Mouse (Mus musculus) embryo, embryonic 11 days (tissue): Measurements from ENCODE around the gene Rnf149.
"Not testable (repeated sequence)": the region's sequence is repeated elsewhere in the genome, so short reads cannot be mapped to it uniquely, and the experiment has no call there.

Experiments
- DNase-seq: peaks from one replicate; pipeline ENCODE4 v3.0.0-alpha.2; 2015

Gene Rnf149

GRCm38 (mm10) chr1:39577253-39577705 is at the start of gene Rnf149:
TSS of gene Rnf149 (minus strand) at chr1:39577405.
- DNase-seq: peak; percentile 96

GRCm38 (mm10) chr1:39625491-39625890 is 48.3 kb upstream of the Rnf149 start:
- no peak for DNase-seq

GRCm38 (mm10) chr1:39623729-39624128 is 46.5 kb upstream of the Rnf149 start:
- DNase-seq: no peak

DNA sequence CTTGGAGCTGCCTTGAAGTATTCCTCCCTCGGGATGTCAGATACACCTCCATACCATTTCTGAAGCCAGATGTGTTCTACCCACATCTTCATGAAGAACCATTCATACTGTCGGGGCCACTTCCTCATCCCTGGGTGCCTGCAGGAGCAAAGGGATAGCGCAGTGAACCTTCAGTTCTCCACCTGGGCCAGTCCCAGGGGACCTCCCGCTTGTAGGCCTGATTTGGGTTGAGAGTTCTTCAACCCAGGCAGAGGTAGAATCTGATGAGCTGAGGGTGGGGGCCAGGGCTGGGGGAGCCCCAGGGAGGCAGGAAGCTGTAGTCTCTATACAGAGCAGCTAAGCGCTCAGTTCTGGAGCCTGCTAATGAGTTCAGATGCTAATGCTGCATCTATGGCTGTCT is 45.9 kb upstream of the Rnf149 start:
- no peak for DNase-seq

DNA sequence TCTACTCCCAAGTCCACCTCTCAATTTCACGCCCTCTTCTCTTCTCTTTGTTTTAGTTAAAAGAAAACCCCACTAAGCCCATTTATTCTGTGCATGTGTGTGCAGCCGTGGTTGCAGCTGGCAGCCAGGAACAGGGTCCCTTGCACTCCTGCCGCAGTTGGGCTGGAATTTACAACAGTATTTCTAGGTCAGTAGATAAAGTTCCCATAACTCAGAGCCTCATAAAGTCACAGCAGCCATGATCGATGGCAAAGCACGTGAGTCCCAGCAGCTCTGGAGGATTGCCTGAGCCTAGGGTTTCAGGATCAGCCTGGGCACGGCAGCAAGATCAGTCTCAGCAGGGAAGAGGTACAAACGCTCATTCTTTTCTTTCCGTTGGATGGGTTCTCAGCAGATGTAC is 41.3 kb upstream of the Rnf149 start:
- DNase-seq: peak; percentile 35

GRCm38 (mm10) chr1:39615526-39615925 is 38.3 kb upstream of the Rnf149 start:
- DNase-seq: no peak

GRCm38 (mm10) chr1:39614462-39615279 is 37.5 kb upstream of the Rnf149 start:
- DNase-seq: peak; percentile 73

DNA sequence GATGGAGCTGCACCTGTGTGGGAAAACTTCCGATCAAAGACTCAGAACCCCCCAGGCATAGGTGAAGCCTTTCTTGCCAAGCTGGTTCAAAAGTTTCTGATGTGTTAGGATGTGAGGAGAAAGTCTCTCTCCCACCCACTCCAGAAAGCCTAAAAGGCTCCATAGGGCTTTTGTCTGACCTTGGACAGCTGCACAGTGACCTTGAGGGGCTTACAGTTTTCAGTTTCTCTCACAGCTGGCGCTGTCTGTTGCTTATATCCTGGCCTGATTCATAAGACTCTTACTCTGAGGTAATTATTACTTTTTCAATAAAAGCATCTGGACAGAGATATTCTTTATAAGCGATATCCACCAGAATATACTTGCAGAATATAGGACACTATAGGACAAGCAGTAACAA is 35.9 kb upstream of the Rnf149 start:
- peak; percentile 26 for DNase-seq

DNA sequence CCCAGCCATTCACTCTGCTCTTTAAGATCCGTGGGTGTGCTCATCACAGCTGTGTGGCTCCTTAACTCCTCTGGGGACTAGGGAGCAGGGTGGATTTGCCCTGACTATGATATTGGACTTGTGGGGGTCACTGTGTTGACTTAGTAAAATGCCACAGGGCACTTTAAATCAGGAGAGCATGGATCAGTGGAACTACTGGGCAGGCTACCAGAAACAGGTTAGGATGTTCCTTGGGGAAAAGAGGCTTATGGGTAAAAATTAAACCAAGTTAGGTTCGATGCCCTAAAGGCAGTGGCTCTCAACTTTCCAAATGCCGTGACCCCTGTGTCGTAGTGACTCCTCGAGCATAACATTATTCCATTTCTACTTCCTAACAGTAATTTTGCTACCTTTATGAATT is 35.3 kb upstream of the Rnf149 start:
- no peak for DNase-seq

GRCm38 (mm10) chr1:39608534-39608933 is 31.3 kb upstream of the Rnf149 start:
- no peak for DNase-seq

GRCm38 (mm10) chr1:39602477-39602876 is 25.3 kb upstream of the Rnf149 start:
- DNase-seq: no peak

DNA sequence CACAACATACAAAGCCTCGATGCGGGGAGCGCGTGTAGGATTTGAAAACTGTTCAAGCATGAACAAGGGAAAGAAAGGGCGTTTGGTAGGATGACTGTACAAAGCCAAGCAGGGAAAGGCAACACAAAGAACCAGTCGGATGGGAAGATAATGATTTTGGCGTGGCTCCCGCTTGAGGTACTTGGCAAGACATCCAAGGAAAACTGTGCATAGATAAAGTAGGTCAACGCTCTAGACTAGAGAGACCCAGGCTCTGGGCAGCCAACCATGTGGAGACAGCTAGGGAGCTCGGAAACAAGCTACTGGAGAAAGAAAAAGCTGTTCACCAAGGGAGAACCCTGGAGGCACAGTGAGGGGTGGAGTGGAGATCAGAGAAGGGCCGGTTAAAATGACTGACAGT is 21.5 kb upstream of the Rnf149 start:
- DNase-seq: no peak

GRCm38 (mm10) chr1:39597135-39597534 is 19.9 kb upstream of the Rnf149 start:
- not testable (repeated sequence) for DNase-seq

- DNase-seq: no peak
Observed at GRCm38 (mm10) chr1:39593836-39594235, 16.6 kb upstream of the Rnf149 start.

DNA sequence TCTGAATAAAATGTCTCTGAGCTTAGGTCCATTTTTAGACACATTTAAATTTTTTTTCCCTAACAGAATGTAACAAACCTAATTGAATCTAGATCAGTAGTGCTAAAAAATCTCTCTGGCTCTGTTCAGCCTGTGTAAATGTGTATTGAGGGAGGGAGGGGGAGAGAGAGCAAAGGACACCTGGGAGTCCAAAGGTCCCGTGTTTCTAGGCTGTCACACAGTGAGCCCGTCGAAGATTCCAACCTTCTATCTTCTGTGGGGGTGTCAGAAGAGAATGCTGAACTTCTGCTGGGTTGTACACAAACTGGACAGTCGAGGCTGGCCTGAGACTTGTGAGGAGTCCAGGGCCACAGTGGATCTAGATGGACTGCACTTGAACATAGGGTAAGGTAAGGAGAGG is 14.9 kb upstream of the Rnf149 start:
- no peak for DNase-seq

DNA sequence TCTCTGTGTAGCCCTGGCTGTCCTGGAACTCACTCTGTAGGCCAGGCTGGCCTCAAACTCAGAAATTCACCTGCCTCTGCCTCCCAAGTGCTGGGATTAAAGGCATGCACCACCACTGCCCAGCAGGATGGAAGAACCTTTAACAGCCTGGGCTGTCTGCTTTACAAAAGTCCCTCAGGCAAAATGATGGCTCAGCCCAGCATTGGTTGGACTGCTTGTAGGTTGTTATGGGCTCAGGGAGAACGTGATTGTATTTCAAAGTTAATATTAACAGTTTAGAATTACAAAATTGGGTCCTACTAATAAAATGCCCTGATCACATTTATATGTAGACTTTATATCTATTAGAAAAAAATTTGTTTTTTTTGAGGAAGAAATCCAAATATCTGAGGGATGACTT is 14.4 kb upstream of the Rnf149 start:
- not testable (repeated sequence) for DNase-seq

- DNase-seq: no peak
Observed at GRCm38 (mm10) chr1:39590193-39590592, 13.0 kb upstream of the Rnf149 start.

GRCm38 (mm10) chr1:39585416-39585815 is 8.2 kb upstream of the Rnf149 start:
- no peak for DNase-seq

DNA sequence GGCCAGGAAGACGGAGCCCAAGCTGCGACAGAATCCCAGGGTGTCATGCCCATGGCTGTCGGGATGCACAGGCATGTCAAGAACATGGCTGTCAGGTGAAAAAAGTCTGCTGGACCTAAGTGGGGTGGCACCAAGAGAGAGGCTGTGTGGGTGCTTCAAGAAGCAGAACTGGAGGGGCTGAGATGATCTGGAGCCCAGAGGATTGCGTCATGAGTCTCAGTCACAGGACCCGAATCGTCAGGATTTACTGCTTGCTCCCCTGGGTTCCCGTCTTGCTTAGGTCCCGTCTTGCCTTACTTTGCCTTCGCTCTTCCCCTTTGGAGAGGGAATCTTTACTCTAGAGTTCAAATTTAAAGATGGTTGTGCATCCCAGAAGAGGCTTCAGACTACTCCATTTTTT is 6.0 kb upstream of the Rnf149 start:
- DNase-seq: no peak

- no peak for DNase-seq
Observed at GRCm38 (mm10) chr1:39581215-39581614, 4.0 kb upstream of the Rnf149 start.

GRCm38 (mm10) chr1:39579139-39579538 is 1.9 kb upstream of the Rnf149 start:
- no peak for DNase-seq

GRCm38 (mm10) chr1:39578446-39578845 is 1.2 kb upstream of the Rnf149 start:
- no peak for DNase-seq

DNA sequence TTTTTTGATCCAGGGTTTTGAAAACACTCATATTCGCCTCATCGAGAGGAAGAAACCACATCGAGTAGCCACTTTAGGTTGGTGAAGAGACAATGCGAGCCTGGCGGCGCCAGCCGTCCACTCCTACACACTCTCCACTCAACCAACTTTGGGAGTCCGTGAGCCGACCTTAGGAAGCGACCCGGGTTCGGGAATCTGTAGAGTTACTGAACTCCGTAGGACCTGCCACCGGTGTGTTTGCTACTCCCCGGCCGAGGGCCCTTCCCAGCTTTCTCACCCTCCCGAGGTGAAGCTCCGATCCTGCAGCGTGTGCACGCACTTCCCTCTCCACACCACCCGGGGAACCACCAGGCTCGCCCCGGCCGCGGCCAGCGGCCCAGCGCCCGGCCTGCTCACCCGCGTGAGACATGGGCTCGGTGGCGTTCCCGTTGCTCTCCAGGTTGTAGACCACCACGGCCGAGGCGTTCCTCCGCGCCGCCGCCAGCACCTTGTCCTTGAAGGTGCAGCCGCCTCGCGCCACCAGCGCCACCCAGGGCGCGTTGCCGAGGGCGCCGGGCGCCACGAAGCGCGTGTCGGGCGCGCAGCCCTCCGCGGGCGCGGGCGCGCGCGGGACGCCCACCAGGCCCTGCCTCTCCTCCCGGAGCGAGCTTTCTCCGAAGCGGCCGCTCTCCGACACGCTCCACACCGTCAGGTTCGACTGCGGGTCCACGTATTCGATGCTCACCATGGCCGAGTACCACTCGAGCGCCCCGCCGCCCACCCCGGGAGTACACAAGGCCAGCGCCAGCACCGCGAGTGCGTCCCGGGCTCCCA is 568 bp downstream of the Rnf149 start:
- DNase-seq: peak; percentile 73

- peak; percentile 19 for DNase-seq
Observed at GRCm38 (mm10) chr1:39575778-39576375, 1.3 kb downstream of the Rnf149 start.
